Mouse (Mus musculus): Measurements from ENCODE around the gene Pgbd5.

Pgbd5 gene

GRCm38 (mm10) chr8:124343991-124344390 lies 95.5 kb downstream of the Pgbd5 start:
- DNase-seq (ENCODE audit: low spot score), result no peak

GRCm38 (mm10) chr8:124343151-124343550 lies 96.3 kb downstream of the Pgbd5 start:
- DNase-seq (ENCODE audit: low spot score), result no peak

- no peak for DNase-seq (ENCODE audit: low spot score)
These were observed 98.9 kb downstream of the Pgbd5 start for GRCm38 (mm10) chr8:124340360-124341068.

GRCm38 (mm10) chr8:124339742-124340141 lies 99.7 kb downstream of the Pgbd5 start:
- DNase-seq (ENCODE audit: low spot score), result no peak

GRCm38 (mm10) chr8:124336302-124336701 lies 103.2 kb downstream of the Pgbd5 start:
- DNase-seq (ENCODE audit: low spot score), result no peak

- no peak for DNase-seq (ENCODE audit: low spot score)
These were observed 107.8 kb downstream of the Pgbd5 start for GRCm38 (mm10) chr8:124331706-124332105.

GRCm38 (mm10) chr8:124331094-124331493 lies 108.4 kb downstream of the Pgbd5 start:
- no peak for DNase-seq (ENCODE audit: low spot score)

GRCm38 (mm10) chr8:124330433-124330832 lies 109.0 kb downstream of the Pgbd5 start:
- no peak for DNase-seq (ENCODE audit: low spot score)

GRCm38 (mm10) chr8:124329690-124330089 lies 109.8 kb downstream of the Pgbd5 start:
- no peak for DNase-seq (ENCODE audit: low spot score)

- DNase-seq (ENCODE audit: low spot score), result no peak
These were observed 111.2 kb downstream of the Pgbd5 start for GRCm38 (mm10) chr8:124328259-124328658.

- DNase-seq (ENCODE audit: low spot score), result peak; percentile 37
These were observed 116.1 kb downstream of the Pgbd5 start for GRCm38 (mm10) chr8:124323356-124323755.

GRCm38 (mm10) chr8:124321227-124321840 lies 118.1 kb downstream of the Pgbd5 start:
- no peak for DNase-seq (ENCODE audit: low spot score)

- no peak for DNase-seq (ENCODE audit: low spot score)
These were observed 120.2 kb downstream of the Pgbd5 start for GRCm38 (mm10) chr8:124319316-124319652.

Data from ovary, adult 18-20 months (tissue).